Comparison of ENCODE assay signal across 9 mouse cellular contexts in genomic region chr9:119067601-119068000, GRCm38 (mm10). TPM values are rescaled to one million over a fixed set of nuclear protein-coding genes. Genes with fewer than 3 reads are reported as not detected.
DNase-seq lines count a peak whose midpoint lies in the region; ATAC-seq and TF ChIP-seq lines count a peak whose summit lies in the region.
"Had no signal": no experiment of that assay in that cellular context is flagged by ENCODE, and none has a peak within 500 bp of the region (broad histone marks: within the 10 kb centered on the region; RNA-seq: fewer than 3 reads in every experiment).

No protein-coding gene starts in this region.

- H3K9ac ChIP-seq in kidney, embryonic 16.5 days (replicated peaks; ENCODE audit: low read length): no peak overlapping the region
- no peak overlapping the region for H3K9ac ChIP-seq in intestine, postnatal 0 days (ENCODE audit: low read depth, low read length)
- no peak overlapping the region for H3K9ac ChIP-seq in limb, embryonic 11.5 days (ENCODE audit: low read length)

- H3K27ac ChIP-seq in kidney, embryonic 16.5 days (ENCODE audit: low read length): no peak overlapping the region
- no peak overlapping the region for H3K27ac ChIP-seq in gastrocnemius, adult 2 months
- no peak overlapping the region for H3K27ac ChIP-seq in intestine, postnatal 0 days (ENCODE audit: low read depth, low read length)
- no peak overlapping the region for H3K27ac ChIP-seq in limb, embryonic 11.5 days (replicated peaks; ENCODE audit: low read depth, low read length)

- TF ChIP-seq CTCF in gastrocnemius, adult 2 months (IDR thresholded peaks at IDR 0.05): peak; percentile 94
- peak; percentile 96 for TF ChIP-seq CTCF in intestine, postnatal 0 days (IDR thresholded peaks at IDR 0.05; ENCODE audit: low read depth)

- intact Hi-C loops in gastrocnemius, adult 2 months (cut with DNase I): loop anchor here (1.0 to 10.0 kb wide), 3 partner anchors 35 to 483 kb away; no protein-coding TSS in a partner anchor

- 8% methylated on average over 6 of the region's 6 CpGs for WGBS in kidney, embryonic 16.5 days
- WGBS in intestine, postnatal 0 days: 5% methylated on average over 6 of the region's 6 CpGs
- 2% methylated on average over 6 of the region's 6 CpGs for WGBS in limb, embryonic 11.5 days

- no peak overlapping the region for H3K4me3 ChIP-seq in kidney, embryonic 16.5 days (ENCODE audit: low read length)
- no peak overlapping the region for H3K4me3 ChIP-seq in gastrocnemius, adult 2 months
- H3K4me3 ChIP-seq in intestine, postnatal 0 days (ENCODE audit: low read depth, low read length): no peak overlapping the region
- H3K4me3 ChIP-seq in limb, embryonic 11.5 days (ENCODE audit: low read depth, low read length): no peak overlapping the region

- no peak; the same call in 1 of the 2 replicates for ATAC-seq in kidney, embryonic 16.5 days (ENCODE audit: low FRiP score, low TSS enrichment)
- ATAC-seq in intestine, postnatal 0 days: 0 out of 2 replicates have a peak, but pooled peaks have one; percentile 17
- no peak for ATAC-seq in limb, embryonic 11.5 days (ENCODE audit: insufficient number of reproducible peaks, low FRiP score, low TSS enrichment, low read depth)
- 0 out of 2 replicates have a peak, but pooled peaks have one; percentile 31 for ATAC-seq in monocyte, adult 5-6 weeks (replicated peaks; ENCODE audit: insufficient number of reproducible peaks, low FRiP score, low TSS enrichment, poor library complexity, severe bottlenecking)

- no peaks in the 10 kb centered on the region for H3K9me3 ChIP-seq in kidney, embryonic 16.5 days (ENCODE audit: low read length)
- no peaks in the 10 kb centered on the region for H3K9me3 ChIP-seq in intestine, postnatal 0 days (ENCODE audit: control insufficient read depth)
- no peaks in the 10 kb centered on the region for H3K9me3 ChIP-seq in limb, embryonic 11.5 days (ENCODE audit: control insufficient read depth, low read length)

- DNase-seq in kidney, adult 18-20 months: peak; percentile 86
- DNase-seq in cerebellum, postnatal 14 days: peak; percentile 91 to 92
- DNase-seq in gastrocnemius, adult 2 months: peak; percentile 84
- DNase-seq in limb, embryonic 11.5 days (ENCODE audit: low spot score): peak; percentile 92
- DNase-seq in spleen, postnatal 4 days (ENCODE audit: low spot score in 2 of 2): peak; percentile 59 to 85

- H3K27me3 ChIP-seq in kidney, embryonic 16.5 days (ENCODE audit: insufficient read depth, low read length): no peaks in the 10 kb centered on the region
- no peaks in the 10 kb centered on the region for H3K27me3 ChIP-seq in intestine, postnatal 0 days (replicated peaks; ENCODE audit: control insufficient read depth, insufficient read depth, low read length)
- H3K27me3 ChIP-seq in limb, embryonic 11.5 days (ENCODE audit: control insufficient read depth, insufficient read depth, low read length): no peaks in the 10 kb centered on the region

- no peak overlapping the region for H3K4me2 ChIP-seq in kidney, embryonic 16.5 days (replicated peaks; ENCODE audit: low read depth, low read length)
- H3K4me2 ChIP-seq in intestine, postnatal 0 days (replicated peaks; ENCODE audit: low read depth): no peak overlapping the region
- H3K4me2 ChIP-seq in limb, embryonic 11.5 days (ENCODE audit: low read depth, severe bottlenecking): no peak overlapping the region

- H3K36me3 ChIP-seq in kidney, embryonic 16.5 days (ENCODE audit: insufficient read depth, low read length): peaks cover 8% of the 10 kb centered on the region
- no peaks in the 10 kb centered on the region; the same call in 1 of the 2 replicates for H3K36me3 ChIP-seq in intestine, postnatal 0 days (ENCODE audit: control insufficient read depth, insufficient read depth)
- H3K36me3 ChIP-seq in limb, embryonic 11.5 days (ENCODE audit: control insufficient read depth, insufficient read depth, low read length): no peaks in the 10 kb centered on the region

- peaks cover 25% of the 10 kb centered on the region for H3K4me1 ChIP-seq in kidney, embryonic 16.5 days (ENCODE audit: insufficient read depth, low read length)
- no peaks in the 10 kb centered on the region for H3K4me1 ChIP-seq in intestine, postnatal 0 days (replicated peaks; ENCODE audit: control insufficient read depth, insufficient read depth, low read length)
- peaks cover 6% of the 10 kb centered on the region; the same call in 1 of the 2 replicates for H3K4me1 ChIP-seq in limb, embryonic 11.5 days (ENCODE audit: control insufficient read depth, insufficient read depth, low read length)

RNA-seq across cellular contexts. Expression of gene Vill, which starts 15.0 kb away (rescaled TPM):
- polyA plus RNA-seq in kidney, embryonic 16.5 days (2015; fragmentation: Nextera tagmentation; extraction: Ambion mirVana): 53.7 and 56.3 TPM in 2 replicates
- under 1 TPM in 1 of 2 experiments, not detected in 1; 0.45 TPM for total RNA-seq in gastrocnemius, adult 2 months (2021)
- 3.6 and 5.1 TPM in 2 replicates for polyA plus RNA-seq in intestine, postnatal 0 days (2015; fragmentation: Nextera tagmentation; extraction: Ambion mirVana)
- polyA plus RNA-seq in limb, embryonic 11.5 days (2014; fragmentation: Nextera tagmentation; extraction: Ambion mirVana): 26.0 and 26.5 TPM in 2 replicates
- total RNA-seq in monocyte, adult 5-6 weeks (2017): 17.7 to 39.6 TPM (median 31.0 TPM) in 3 replicates

RNA-seq across cellular contexts. Expression of gene Plcd1, which starts 25.7 kb away (rescaled TPM):
- polyA plus RNA-seq in kidney, embryonic 16.5 days (2015; fragmentation: Nextera tagmentation; extraction: Ambion mirVana): 25.3 and 26.9 TPM in 2 replicates
- 1 to 10 TPM; 7.6 to 9.6 TPM for total RNA-seq in gastrocnemius, adult 2 months (2021)
- 6.3 and 6.5 TPM in 2 replicates for polyA plus RNA-seq in intestine, postnatal 0 days (2015; fragmentation: Nextera tagmentation; extraction: Ambion mirVana)
- polyA plus RNA-seq in limb, embryonic 11.5 days (2014; fragmentation: Nextera tagmentation; extraction: Ambion mirVana): 18.8 and 22.0 TPM in 2 replicates
- total RNA-seq in monocyte, adult 5-6 weeks (2017): 0.10 TPM in 1 of 3 replicates, not detected in the others

RNA-seq across cellular contexts. Expression of gene Dlec1, which starts 34.7 kb away (rescaled TPM):
- polyA plus RNA-seq in kidney, embryonic 16.5 days (2015; fragmentation: Nextera tagmentation; extraction: Ambion mirVana): 6.1 and 7.7 TPM in 2 replicates
- total RNA-seq in gastrocnemius, adult 2 months (2021): not detected
- polyA plus RNA-seq in intestine, postnatal 0 days (2015; fragmentation: Nextera tagmentation; extraction: Ambion mirVana): 0.05 and 0.07 TPM in 2 replicates
- 1.2 and 2.1 TPM in 2 replicates for polyA plus RNA-seq in limb, embryonic 11.5 days (2014; fragmentation: Nextera tagmentation; extraction: Ambion mirVana)
- total RNA-seq in monocyte, adult 5-6 weeks (2017): not detected in 3 replicates
- total RNA-seq: neutrophil, adult 5-6 weeks had no signal

Comparison
In these comparisons a context has a peak if more than half of its experiments do, and no peak if none do; other contexts are left out.
1. ATAC-seq: peak in intestine, postnatal 0 days (single experiment) and monocyte, adult 5-6 weeks (single experiment); none in kidney, embryonic 16.5 days (single experiment) and limb, embryonic 11.5 days (single experiment).
2. Peak in every context shown above with its lines, with median percentiles within 50 percentile points of each other: DNase-seq.